Mouse (Mus musculus): ENCODE data around the gene H2-T22. TPM values are rescaled to one million over a fixed set of nuclear protein-coding genes. Genes with fewer than 3 reads are reported as not detected.

Gene H2-T22
- polyA plus RNA-seq, 1 experiment from 2014 or later = 6.2 TPM

DNA sequence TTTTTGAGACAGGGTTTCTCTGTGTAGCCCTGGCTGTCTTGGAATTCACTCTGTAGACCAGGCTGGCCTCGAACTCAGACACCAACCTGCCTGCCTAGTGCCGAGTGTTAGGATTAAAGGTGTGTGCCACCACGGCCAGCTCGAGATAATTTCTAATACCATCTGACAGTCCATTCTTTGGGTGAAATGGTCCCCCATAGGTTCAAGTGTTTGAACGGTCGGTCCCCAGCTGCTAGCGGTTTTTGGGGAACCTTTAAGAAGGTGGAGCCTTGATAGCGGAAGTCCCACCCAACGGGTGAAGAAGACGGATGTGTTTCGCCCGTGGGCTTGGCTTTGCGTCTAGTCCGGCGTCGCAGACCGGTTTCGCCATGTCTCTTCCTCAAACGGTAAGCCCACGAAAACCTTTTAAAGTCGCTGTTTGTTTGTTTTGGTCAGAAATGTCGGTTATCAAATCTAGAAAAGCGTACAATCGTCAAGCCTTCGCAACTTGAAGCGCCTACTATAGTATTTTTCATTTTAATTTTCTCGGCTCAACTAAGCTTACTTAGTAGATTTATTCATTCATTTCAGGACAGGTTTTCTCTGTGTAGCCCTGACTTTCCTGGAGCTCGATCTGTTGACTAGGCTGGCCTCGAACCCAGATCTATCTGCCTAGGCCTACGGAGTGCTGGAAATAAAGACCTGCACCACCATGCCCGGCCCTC, 48.2 kb downstream of the H2-T22 start:
- peak overlapping the region; percentile 80 for H3K27ac ChIP-seq (ENCODE audit: low read length)
- peak overlapping the region; percentile 60 for H3K9ac ChIP-seq (ENCODE audit: low read depth, low read length)
- H3K27me3 ChIP-seq (ENCODE audit: control insufficient read depth, insufficient read depth, low read depth, low read length) = no peaks in the 10 kb centered on the region
- H3K36me3 ChIP-seq (ENCODE audit: control insufficient read depth, insufficient read depth, low read length) = peaks cover 2% of the 10 kb centered on the region; the same call in 1 of the 2 replicates
- no peaks in the 10 kb centered on the region for H3K9me3 ChIP-seq (replicated peaks; ENCODE audit: control insufficient read depth, low read length, poor library complexity, severe bottlenecking)
- peaks cover 19% of the 10 kb centered on the region for H3K4me1 ChIP-seq (ENCODE audit: control insufficient read depth, insufficient read depth, low read length)
- H3K4me2 ChIP-seq (ENCODE audit: low read length) = peak overlapping the region; percentile 69
- ATAC-seq = peak; percentile 81
- WGBS = 2% methylated on average over 31 of the region's 31 CpGs
- peak overlapping the region; percentile 55 for H3K4me3 ChIP-seq (ENCODE audit: low read depth, low read length)

DNA sequence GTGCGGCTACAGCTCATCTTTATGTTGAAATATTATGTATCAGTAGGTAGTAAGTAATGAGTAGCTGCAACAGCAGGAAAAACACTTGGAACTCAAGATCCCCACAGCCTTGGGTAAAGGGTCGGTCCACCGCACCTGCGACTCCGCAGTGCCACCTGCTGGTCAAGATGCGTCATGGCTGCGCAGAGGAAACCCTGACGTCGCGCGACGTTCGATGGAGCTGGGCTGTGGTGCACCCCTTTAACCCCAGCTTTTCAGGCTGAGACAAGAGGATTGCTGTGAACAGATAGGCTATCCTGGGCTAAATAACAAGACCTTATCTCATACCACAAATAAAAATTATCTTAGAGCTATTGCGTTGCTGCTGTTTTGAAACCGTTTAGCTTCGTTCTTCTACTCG, 48.9 kb downstream of the H2-T22 start:
- H3K4me2 ChIP-seq (ENCODE audit: low read length) = peak overlapping the region; percentile 69
- H3K27me3 ChIP-seq (ENCODE audit: control insufficient read depth, insufficient read depth, low read depth, low read length) = no peaks in the 10 kb centered on the region
- WGBS = 8% methylated on average over 17 of the region's 17 CpGs
- H3K9me3 ChIP-seq (replicated peaks; ENCODE audit: control insufficient read depth, low read length, poor library complexity, severe bottlenecking) = no peaks in the 10 kb centered on the region
- peaks cover 19% of the 10 kb centered on the region for H3K4me1 ChIP-seq (ENCODE audit: control insufficient read depth, insufficient read depth, low read length)
- H3K27ac ChIP-seq (ENCODE audit: low read length) = peak overlapping the region; percentile 42; the same call in 1 of the 2 replicates
- H3K36me3 ChIP-seq (ENCODE audit: control insufficient read depth, insufficient read depth, low read length) = peaks cover 8% of the 10 kb centered on the region
- H3K4me3 ChIP-seq (ENCODE audit: low read depth, low read length) = peak overlapping the region; percentile 55; the same call in 1 of the 2 replicates
- H3K9ac ChIP-seq (ENCODE audit: low read depth, low read length) = no peak overlapping the region
- peak; percentile 80 for ATAC-seq

DNA sequence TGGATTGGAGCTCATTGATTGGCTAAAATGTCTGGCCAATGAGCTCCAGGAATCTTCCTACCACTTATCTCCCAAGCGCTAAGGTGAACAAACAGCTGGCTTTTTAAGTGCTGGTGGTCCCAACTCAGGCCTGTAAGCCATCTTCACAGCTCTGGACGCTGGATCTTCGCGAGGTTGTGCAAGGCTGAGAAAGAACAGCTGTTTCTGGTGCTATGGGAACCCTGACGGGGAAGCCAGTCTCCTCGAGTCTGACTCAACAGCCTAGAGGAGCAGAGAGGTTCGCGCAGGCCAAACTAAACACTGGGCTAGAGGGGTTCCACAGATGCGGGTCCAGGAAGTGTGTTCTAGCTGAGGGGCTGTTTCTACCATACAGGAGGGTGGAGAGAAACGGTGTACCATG, 50.8 kb downstream of the H2-T22 start:
- Histone ChIP-seq H3K4me1 (ENCODE audit: control insufficient read depth, insufficient read depth, low read length) (peaks cover 11% of the 10 kb centered on the region), H3K9me3 (replicated peaks; ENCODE audit: control insufficient read depth, low read length, poor library complexity, severe bottlenecking) (no peaks in the 10 kb centered on the region), H3K27me3 (ENCODE audit: control insufficient read depth, insufficient read depth, low read depth, low read length) (no peaks in the 10 kb centered on the region), H3K36me3 (ENCODE audit: control insufficient read depth, insufficient read depth, low read length) (peaks cover 24% of the 10 kb centered on the region), H3K4me2 (ENCODE audit: low read length) (no peak overlapping the region), H3K4me3 (ENCODE audit: low read depth, low read length) (no peak overlapping the region), H3K27ac (ENCODE audit: low read length) (no peak overlapping the region), H3K9ac (ENCODE audit: low read depth, low read length) (no peak overlapping the region)
- no peak for ATAC-seq
- WGBS = 52% methylated on average over 10 of the region's 10 CpGs

Other genes with a start within 250 kb of the H2-T22 start
- 8.9 and 10.5 TPM in 2 replicates for gene Ier3, start 221.1 kb downstream of the H2-T22 start, polyA plus RNA-seq (2015; fragmentation: Nextera tagmentation; extraction: Ambion mirVana)
- gene Flot1, start 219.5 kb downstream of the H2-T22 start, polyA plus RNA-seq (2015; fragmentation: Nextera tagmentation; extraction: Ambion mirVana) = 102 and 104 TPM in 2 replicates
- 1,852 and 1,913 TPM in 2 replicates for gene Tubb5, start 204.4 kb downstream of the H2-T22 start, polyA plus RNA-seq (2015; fragmentation: Nextera tagmentation; extraction: Ambion mirVana)
- 8.6 and 10.3 TPM in 2 replicates for gene Mdc1, start 201.2 kb downstream of the H2-T22 start, polyA plus RNA-seq (2015; fragmentation: Nextera tagmentation; extraction: Ambion mirVana)
- 13.5 and 14.6 TPM in 2 replicates for gene Nrm, start 181.4 kb downstream of the H2-T22 start, polyA plus RNA-seq (2015; fragmentation: Nextera tagmentation; extraction: Ambion mirVana)
- gene Ppp1r18, start 177.2 kb downstream of the H2-T22 start, polyA plus RNA-seq (2015; fragmentation: Nextera tagmentation; extraction: Ambion mirVana) = 18.4 and 18.8 TPM in 2 replicates
- gene Dhx16, start 162.9 kb downstream of the H2-T22 start, polyA plus RNA-seq (2015; fragmentation: Nextera tagmentation; extraction: Ambion mirVana) = 28.4 and 30.5 TPM in 2 replicates
- 63.9 and 76.4 TPM in 2 replicates for gene 2310061I04Rik, start 145.3 kb downstream of the H2-T22 start, polyA plus RNA-seq (2015; fragmentation: Nextera tagmentation; extraction: Ambion mirVana)
- gene Atat1, start 132.7 kb downstream of the H2-T22 start, polyA plus RNA-seq (2015; fragmentation: Nextera tagmentation; extraction: Ambion mirVana) = 455 and 465 TPM in 2 replicates
- 46.9 and 54.4 TPM in 2 replicates for gene Mrps18b, start 126.4 kb downstream of the H2-T22 start, polyA plus RNA-seq (2015; fragmentation: Nextera tagmentation; extraction: Ambion mirVana)
- gene Ppp1r10, start 126.3 kb downstream of the H2-T22 start, polyA plus RNA-seq (2015; fragmentation: Nextera tagmentation; extraction: Ambion mirVana) = 38.9 and 43.0 TPM in 2 replicates
- gene Abcf1, start 73.0 kb downstream of the H2-T22 start, polyA plus RNA-seq (2015; fragmentation: Nextera tagmentation; extraction: Ambion mirVana) = 90.7 and 93.8 TPM in 2 replicates
- 63.3 and 66.8 TPM in 2 replicates for gene Gnl1, start 62.9 kb downstream of the H2-T22 start, polyA plus RNA-seq (2015; fragmentation: Nextera tagmentation; extraction: Ambion mirVana)
- 102 and 107 TPM in 2 replicates for gene Prr3, start 62.5 kb downstream of the H2-T22 start, polyA plus RNA-seq (2015; fragmentation: Nextera tagmentation; extraction: Ambion mirVana)
- 8.0 and 8.8 TPM in 2 replicates for gene H2-T24, start 22.2 kb downstream of the H2-T22 start, polyA plus RNA-seq (2015; fragmentation: Nextera tagmentation; extraction: Ambion mirVana)
- gene H2-T23, start 9.9 kb downstream of the H2-T22 start, polyA plus RNA-seq (2015; fragmentation: Nextera tagmentation; extraction: Ambion mirVana) = 4.1 and 4.8 TPM in 2 replicates
- gene Gm6034, start 214 bp upstream of the H2-T22 start, polyA plus RNA-seq (2015; fragmentation: Nextera tagmentation; extraction: Ambion mirVana) = not detected in 2 replicates
- gene Gm11127, start 15.6 kb upstream of the H2-T22 start, polyA plus RNA-seq (2015; fragmentation: Nextera tagmentation; extraction: Ambion mirVana) = not detected in 2 replicates
- not detected in 2 replicates for gene Gm19684, start 78.9 kb upstream of the H2-T22 start, polyA plus RNA-seq (2015; fragmentation: Nextera tagmentation; extraction: Ambion mirVana)
- gene Gm7030, start 86.7 kb upstream of the H2-T22 start, polyA plus RNA-seq (2015; fragmentation: Nextera tagmentation; extraction: Ambion mirVana) = not detected in 2 replicates
- not detected in 2 replicates for gene Gm8909, start 125.8 kb upstream of the H2-T22 start, polyA plus RNA-seq (2015; fragmentation: Nextera tagmentation; extraction: Ambion mirVana)
- not detected in 2 replicates for gene H2-T3, start 147.5 kb upstream of the H2-T22 start, polyA plus RNA-seq (2015; fragmentation: Nextera tagmentation; extraction: Ambion mirVana)
- 122 and 135 TPM in 2 replicates for gene Rpp21, start 215.3 kb upstream of the H2-T22 start, polyA plus RNA-seq (2015; fragmentation: Nextera tagmentation; extraction: Ambion mirVana)
- gene Trim39, start 229.5 kb upstream of the H2-T22 start, polyA plus RNA-seq (2015; fragmentation: Nextera tagmentation; extraction: Ambion mirVana) = 26.2 and 28.6 TPM in 2 replicates
- 0.25 and 0.33 TPM in 2 replicates for gene H2-M10.2, start 243.7 kb upstream of the H2-T22 start, polyA plus RNA-seq (2015; fragmentation: Nextera tagmentation; extraction: Ambion mirVana)

Data from midbrain, embryonic 16.5 days (tissue).